Mouse (Mus musculus): ENCODE data around the gene Fev.

The Fev gene

GRCm38 (mm10) chr1:74885369-74886042 lies at the start of gene Fev:
Fev (minus strand) TSS chr1:74885419.
- DNase-seq, result no peak

- DNase-seq, result no peak
These were observed 42.5 kb upstream of the Fev start for GRCm38 (mm10) chr1:74927621-74928296.

GRCm38 (mm10) chr1:74926721-74927120 lies 41.5 kb upstream of the Fev start:
- DNase-seq, result peak; percentile 19

- no peak for DNase-seq
These were observed 39.2 kb upstream of the Fev start for GRCm38 (mm10) chr1:74924464-74924863.

GRCm38 (mm10) chr1:74915706-74916105 lies 30.5 kb upstream of the Fev start:
- DNase-seq, result no peak

- DNase-seq, result no peak
These were observed 17.0 kb upstream of the Fev start for GRCm38 (mm10) chr1:74902191-74902590.

GRCm38 (mm10) chr1:74901686-74902085 lies 16.5 kb upstream of the Fev start:
- DNase-seq, result no peak

- no peak for DNase-seq
These were observed 15.4 kb upstream of the Fev start for GRCm38 (mm10) chr1:74900341-74901285.

- DNase-seq, result no peak
These were observed 13.6 kb upstream of the Fev start for GRCm38 (mm10) chr1:74898656-74899431.

GRCm38 (mm10) chr1:74897976-74898375 lies 12.8 kb upstream of the Fev start:
- no peak for DNase-seq

GRCm38 (mm10) chr1:74894966-74895365 lies 9.7 kb upstream of the Fev start:
- DNase-seq, result no peak

- DNase-seq, result peak; percentile 45
These were observed 8.1 kb upstream of the Fev start, which contains the start of gene Cryba2 for GRCm38 (mm10) chr1:74893134-74893855. Cryba2 (minus strand) TSS chr1:74893143.

- DNase-seq, result no peak
These were observed 7.3 kb upstream of the Fev start for GRCm38 (mm10) chr1:74892351-74893133.

- DNase-seq, result no peak
These were observed 6.3 kb upstream of the Fev start for GRCm38 (mm10) chr1:74891513-74891912.

- no peak for DNase-seq
These were observed 750 bp downstream of the Fev start for GRCm38 (mm10) chr1:74884196-74885141.

- DNase-seq, result no peak
These were observed 1.8 kb downstream of the Fev start for GRCm38 (mm10) chr1:74883441-74883840.

GRCm38 (mm10) chr1:74882828-74883227 lies 2.4 kb downstream of the Fev start:
- DNase-seq, result no peak

GRCm38 (mm10) chr1:74882055-74882734 lies 3.0 kb downstream of the Fev start:
- no peak for DNase-seq

- DNase-seq, result no peak
These were observed 4.3 kb downstream of the Fev start for GRCm38 (mm10) chr1:74880785-74881360.

Data from right cerebral cortex, postnatal 25 days (tissue).